Mouse (Mus musculus) ovary, postnatal 14 days (tissue): ENCODE measurements around the gene Gmfg.

Experiments used
- DNase-seq: peaks from one replicate; pipeline ENCODE4 v3.0.0; 2022; ENCODE audit warnings: low spot score

Gene Gmfg

GRCm38 (mm10) chr7:28436932-28437570 lies at the start of gene Gmfg:
Gene Gmfg (plus strand): TSS chr7:28437447.
- peak; percentile 68 for DNase-seq

GRCm38 (mm10) chr7:28390331-28390730 lies 46.9 kb upstream of the Gmfg start:
- no peak for DNase-seq

GRCm38 (mm10) chr7:28392429-28393271 lies 44.6 kb upstream of the Gmfg start, which contains the start of the genes Med29 and Paf1:
Gene Med29 (minus strand): TSS chr7:28392708.
Gene Paf1 (plus strand): TSS chr7:28392951.
- peak; percentile 86 for DNase-seq

- no peak for DNase-seq
These were observed 43.8 kb upstream of the Gmfg start for GRCm38 (mm10) chr7:28393272-28393951.

GRCm38 (mm10) chr7:28395425-28395824 lies 41.8 kb upstream of the Gmfg start:
- DNase-seq = no peak

GRCm38 (mm10) chr7:28398000-28398399 lies 39.2 kb upstream of the Gmfg start:
- DNase-seq = no peak

GRCm38 (mm10) chr7:28398696-28399340 lies 38.4 kb upstream of the Gmfg start:
- DNase-seq = no peak

- no peak for DNase-seq
These were observed 36.2 kb upstream of the Gmfg start for GRCm38 (mm10) chr7:28401030-28401429.

GRCm38 (mm10) chr7:28401942-28402341 lies 35.3 kb upstream of the Gmfg start:
- no peak for DNase-seq

GRCm38 (mm10) chr7:28410841-28411475 lies 26.3 kb upstream of the Gmfg start:
- peak; percentile 56 for DNase-seq

- no peak for DNase-seq
These were observed 24.4 kb upstream of the Gmfg start for GRCm38 (mm10) chr7:28412826-28413225.

GRCm38 (mm10) chr7:28417368-28417767 lies 19.9 kb upstream of the Gmfg start:
- no peak for DNase-seq

GRCm38 (mm10) chr7:28418096-28418670 lies 19.1 kb upstream of the Gmfg start:
- DNase-seq = no peak

- DNase-seq = no peak
These were observed 17.8 kb upstream of the Gmfg start for GRCm38 (mm10) chr7:28419416-28419815.

- no peak for DNase-seq
These were observed 14.2 kb upstream of the Gmfg start for GRCm38 (mm10) chr7:28423018-28423417.

GRCm38 (mm10) chr7:28427738-28428137 lies 9.5 kb upstream of the Gmfg start:
- DNase-seq = no peak

GRCm38 (mm10) chr7:28430512-28430911 lies 6.7 kb upstream of the Gmfg start:
- DNase-seq = no peak

- DNase-seq = no peak
These were observed 5.0 kb upstream of the Gmfg start for GRCm38 (mm10) chr7:28432252-28432651.

GRCm38 (mm10) chr7:28435660-28436259 lies 1.5 kb upstream of the Gmfg start:
- DNase-seq = peak; percentile 26

- DNase-seq = peak; percentile 99
These were observed 859 bp upstream of the Gmfg start for GRCm38 (mm10) chr7:28436271-28436904.
